Mouse (Mus musculus): ENCODE measurements around the gene Duox2.

The Duox2 gene

DNA sequence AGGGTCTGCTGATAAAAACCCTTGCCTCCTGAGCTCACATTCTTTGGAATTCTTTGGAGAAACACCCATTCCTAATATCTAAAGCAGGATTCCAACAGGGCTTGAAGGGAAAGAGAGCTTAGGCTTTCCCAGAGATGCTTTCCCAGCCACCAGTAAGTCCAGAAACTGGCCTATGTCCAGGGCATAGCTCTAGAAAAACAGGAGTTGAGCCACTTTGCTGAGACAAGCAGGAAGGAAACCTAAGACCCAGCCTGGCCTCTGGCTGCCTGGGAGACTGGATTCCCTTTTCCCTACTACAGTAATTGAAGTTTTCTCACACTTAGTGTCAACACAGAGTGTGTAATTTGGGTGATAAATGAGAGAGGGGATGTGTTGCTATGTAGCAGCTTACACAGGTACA, 61.9 kb downstream of the Duox2 start:
- DNase-seq (ENCODE audit: low spot score) = no peak

GRCm38 (mm10) chr2:122235425-122235824, 62.8 kb downstream of the Duox2 start:
- no peak for DNase-seq (ENCODE audit: low spot score)

DNA sequence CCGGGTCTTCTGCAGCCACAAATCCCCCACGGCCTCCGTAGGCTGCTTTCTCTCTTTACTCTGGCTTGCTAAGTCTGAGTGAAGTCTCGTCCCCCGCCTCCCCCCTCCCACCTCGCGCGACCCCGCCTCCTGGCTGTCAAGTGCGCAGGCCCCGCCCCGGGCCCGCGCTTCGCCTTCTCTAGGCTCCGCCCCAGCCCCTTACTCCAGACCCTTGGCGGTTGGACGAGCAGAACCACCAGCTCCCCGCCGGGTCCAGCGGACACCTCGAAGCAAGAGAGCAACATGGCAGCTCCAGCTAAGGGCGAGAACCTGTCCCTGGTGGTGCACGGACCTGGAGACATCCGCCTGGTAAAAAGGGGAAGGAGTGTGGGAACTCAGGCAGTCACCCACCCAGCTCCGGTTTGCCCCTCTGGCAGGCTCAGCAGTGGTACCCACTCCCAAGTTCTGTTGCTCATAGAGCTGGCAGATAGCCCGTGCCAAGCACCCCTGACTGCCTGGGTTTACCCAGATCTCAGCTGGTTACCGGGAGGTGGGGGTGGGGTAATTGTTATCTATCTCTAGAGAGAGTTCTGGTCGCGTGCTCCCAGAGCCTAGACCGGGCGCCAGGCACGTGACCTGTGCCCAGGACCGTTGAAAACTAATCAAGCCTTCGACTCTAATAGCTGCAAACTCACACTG, 63.5 kb downstream of the Duox2 start, which contains the start of gene Sord:
Sord (plus strand) TSS at position 139 of the 678 bp plus-strand sequence.
- peak; percentile 52 for DNase-seq (ENCODE audit: low spot score)

DNA sequence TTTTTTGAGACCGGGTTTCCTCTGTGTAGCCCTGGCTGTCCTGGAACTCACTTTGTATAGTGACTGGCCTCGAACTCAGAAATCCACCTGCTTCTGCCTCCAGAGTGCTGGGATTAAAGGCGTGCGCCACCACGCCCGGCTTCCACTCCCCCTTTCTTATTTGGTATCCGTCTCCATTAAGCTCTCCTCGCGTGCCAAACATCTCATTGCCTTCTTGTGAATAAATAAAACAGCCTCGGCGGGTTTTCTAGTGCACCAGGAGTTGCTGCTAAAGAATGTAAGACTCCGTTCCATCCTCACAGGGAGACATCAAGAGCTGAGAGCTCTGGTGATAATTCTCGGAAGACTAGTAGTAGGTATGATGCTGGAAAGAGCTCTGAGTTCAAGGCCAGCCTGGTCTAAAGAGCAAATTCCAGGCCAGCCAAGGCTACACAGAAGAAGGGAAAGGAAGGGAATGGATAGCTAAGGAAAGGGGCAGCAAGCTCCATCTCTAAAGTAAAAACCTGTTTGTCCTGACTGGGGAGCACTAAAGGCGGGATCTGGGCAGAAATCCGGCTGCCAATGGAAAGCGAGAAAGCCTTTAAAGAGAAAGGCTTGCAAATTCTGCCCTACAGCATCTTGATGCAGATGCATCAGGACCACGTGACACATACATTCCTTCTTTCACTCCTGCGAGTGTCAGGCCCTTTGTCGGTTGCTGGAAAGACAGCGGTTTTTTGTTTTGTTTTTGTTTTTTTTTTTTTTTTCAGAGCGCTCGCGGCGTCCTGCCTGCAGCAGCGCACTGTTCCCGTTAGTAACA, 64.3 kb downstream of the Duox2 start:
- DNase-seq (ENCODE audit: low spot score) = peak; percentile 3

DNA sequence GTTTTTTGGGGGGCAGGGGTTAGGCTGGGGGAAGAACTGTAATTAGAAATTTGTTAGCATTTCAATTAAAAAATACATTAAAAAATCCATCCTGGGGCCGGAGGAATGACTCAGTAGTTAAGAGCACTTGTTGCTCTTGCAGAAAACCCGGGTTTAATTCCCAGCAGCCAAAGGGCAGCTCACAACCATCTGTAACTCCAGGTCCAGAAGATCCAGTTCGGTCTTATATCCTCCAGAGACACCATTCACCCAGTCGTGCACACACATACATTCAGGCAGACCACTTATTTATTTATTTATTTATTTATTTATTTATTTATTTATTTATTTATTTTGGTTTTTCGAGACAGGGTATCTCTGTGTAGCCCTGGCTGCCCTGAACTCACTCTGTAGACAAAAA, 64.9 kb downstream of the Duox2 start:
- DNase-seq (ENCODE audit: low spot score) = no peak

DNA sequence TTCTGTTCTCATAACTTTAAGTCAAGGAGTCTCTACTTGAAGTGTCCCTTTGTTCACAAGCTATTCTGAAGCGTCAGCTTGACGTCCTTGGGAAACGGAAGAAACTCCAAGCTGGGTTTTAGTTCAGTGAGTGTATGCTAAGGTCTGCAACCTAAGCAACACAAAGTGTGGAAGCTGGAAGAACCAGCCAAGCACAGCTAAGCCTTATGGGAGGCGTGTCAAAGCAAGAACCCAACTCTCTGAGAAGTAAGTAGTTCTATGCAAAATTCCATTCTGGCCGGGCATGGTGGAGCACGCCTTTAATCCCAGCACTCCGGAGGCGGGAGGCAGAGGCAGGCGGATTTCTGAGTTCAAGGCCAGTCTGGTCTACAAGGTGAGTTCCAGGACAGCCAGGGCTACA, 66.6 kb downstream of the Duox2 start:
- DNase-seq (ENCODE audit: low spot score) = no peak

GRCm38 (mm10) chr2:122230395-122230794, 67.9 kb downstream of the Duox2 start:
- DNase-seq (ENCODE audit: low spot score) = no peak
